Mouse (Mus musculus) embryonic facial prominence, embryonic 15.5 days (tissue): Measurements from ENCODE around the gene Ffar1. TPM values are rescaled to one million over a fixed set of nuclear protein-coding genes. Genes with fewer than 3 reads are reported as not detected.

Experiments used
- ATAC-seq: fragments of 200-750 bp; cut with Nextera tagmentation; 2 replicates; pipeline ENCODE4 v1.8.0; 2017; ENCODE audit warnings: low read depth, moderate TSS enrichment; ENCODE audit not compliant: insufficient number of reproducible peaks, low FRiP score, low TSS enrichment
- H3K27ac ChIP-seq: fragments of 300-500 bp; sonication (generic); replicated peaks from 2 replicates; pipeline ENCODE4 v1.5.1; 2015; ENCODE audit warnings: mild to moderate bottlenecking, inconsistent platforms
- H3K27me3 ChIP-seq: fragments of 300-500 bp; sonication (generic); 2 replicates; pipeline ENCODE4 v1.6.1; 2015; ENCODE audit warnings: inconsistent platforms
- H3K36me3 ChIP-seq: fragments of 300-500 bp; sonication (generic); 2 replicates; pipeline ENCODE4 v1.6.1; 2015; ENCODE audit warnings: mild to moderate bottlenecking, inconsistent platforms
- H3K4me1 ChIP-seq: fragments of 300-500 bp; sonication (generic); 2 replicates; pipeline ENCODE4 v1.6.1; 2015; ENCODE audit warnings: inconsistent platforms
- H3K4me2 ChIP-seq: fragments of 300-500 bp; sonication (generic); replicated peaks from 2 replicates; pipeline ENCODE4 v1.6.1; 2015; ENCODE audit warnings: mild to moderate bottlenecking, inconsistent platforms
- H3K4me3 ChIP-seq: fragments of 300-500 bp; sonication (generic); replicated peaks from 2 replicates; pipeline ENCODE4 v1.5.1; 2015; ENCODE audit warnings: mild to moderate bottlenecking, inconsistent platforms
- H3K9ac ChIP-seq: fragments of 300-500 bp; sonication (generic); 2 replicates; pipeline ENCODE4 v1.6.1; 2015; ENCODE audit warnings: inconsistent platforms
- H3K9me3 ChIP-seq: fragments of 300-500 bp; sonication (generic); replicated peaks from 2 replicates; pipeline ENCODE4 v1.6.1; 2016; ENCODE audit warnings: inconsistent platforms
- WGBS: fragments of 180-500 bp; shearing (Covaris S2); methylation state at CpG from one replicate; pipeline ENCODE4 v1.1.7; 2015; 5-methylcytosine and 5-hydroxymethylcytosine counted together
- polyA plus RNA-seq: library from polyadenylated mRNA; unstranded; fragments of >200 nt; fragmentation: Nextera tagmentation; extraction: Ambion mirVana; gene quantifications from 2 replicates; pipeline ENCODE4 v1.2.1, GENCODE M21; 2015

Gene Ffar1
- polyA plus RNA-seq, 1 experiment from 2014 or later: not detected

- WGBS: 69% methylated on average over 4 of the region's 4 CpGs
- no peaks in the 10 kb centered on the region for H3K36me3 ChIP-seq
- no peaks in the 10 kb centered on the region for H3K4me1 ChIP-seq
- ATAC-seq: no peak
- H3K4me2 ChIP-seq: no peak overlapping the region
- H3K9ac ChIP-seq: no peak overlapping the region
- H3K4me3 ChIP-seq: no peak overlapping the region
- no peak overlapping the region for H3K27ac ChIP-seq
- no peaks in the 10 kb centered on the region for H3K27me3 ChIP-seq
- H3K9me3 ChIP-seq: no peaks in the 10 kb centered on the region
These were observed 25.5 kb upstream of the Ffar1 start for GRCm38 (mm10) chr7:30886852-30887251.

GRCm38 (mm10) chr7:30884047-30884446, 22.7 kb upstream of the Ffar1 start:
- Histone ChIP-seq H3K9ac (no peak overlapping the region), H3K4me3 (no peak overlapping the region), H3K9me3 (no peaks in the 10 kb centered on the region), H3K36me3 (no peaks in the 10 kb centered on the region), H3K27ac (no peak overlapping the region), H3K4me2 (no peak overlapping the region), H3K27me3 (no peaks in the 10 kb centered on the region), H3K4me1 (no peaks in the 10 kb centered on the region)
- ATAC-seq: no peak

- H3K36me3 ChIP-seq: no peaks in the 10 kb centered on the region
- no peak overlapping the region for H3K27ac ChIP-seq
- 75% methylated on average over 3 of the region's 3 CpGs for WGBS
- no peaks in the 10 kb centered on the region for H3K4me1 ChIP-seq
- H3K4me3 ChIP-seq: no peak overlapping the region
- H3K27me3 ChIP-seq: no peaks in the 10 kb centered on the region
- H3K4me2 ChIP-seq: no peak overlapping the region
- H3K9ac ChIP-seq: no peak overlapping the region
- no peaks in the 10 kb centered on the region for H3K9me3 ChIP-seq
- ATAC-seq: no peak
These were observed 20.0 kb upstream of the Ffar1 start for GRCm38 (mm10) chr7:30881367-30881766.

- Histone ChIP-seq H3K36me3 (no peaks in the 10 kb centered on the region), H3K4me3 (no peak within 1 kb of the TSS), H3K4me2 (no peak within 1 kb of the TSS), H3K9ac (no peak within 1 kb of the TSS), H3K27me3 (no peaks in the 10 kb centered on the region), H3K27ac (no peak within 1 kb of the TSS), H3K4me1 (no peaks in the 10 kb centered on the region), H3K9me3 (no peaks in the 10 kb centered on the region)
- ATAC-seq: no peak
- WGBS: 60% methylated on average over 7 of the region's 7 CpGs
These were observed 18.8 kb upstream of the Ffar1 start, which contains the start of gene Cd22 for GRCm38 (mm10) chr7:30880176-30880575. TSS of gene Cd22 (minus strand) at chr7:30880342.

GRCm38 (mm10) chr7:30878950-30879349, 17.6 kb upstream of the Ffar1 start:
- H3K4me1 ChIP-seq: no peaks in the 10 kb centered on the region
- no peak overlapping the region for H3K9ac ChIP-seq
- 77% methylated on average over 6 of the region's 6 CpGs for WGBS

GRCm38 (mm10) chr7:30873083-30873482, 11.7 kb upstream of the Ffar1 start:
- 20% methylated on average over 15 of the region's 15 CpGs for WGBS
- Histone ChIP-seq H3K4me3 (peak overlapping the region; percentile 13; the same call in 1 of the 2 replicates), H3K27ac (no peak overlapping the region), H3K4me1 (no peaks in the 10 kb centered on the region; the same call in 1 of the 2 replicates), H3K36me3 (no peaks in the 10 kb centered on the region), H3K4me2 (peak overlapping the region; percentile 33), H3K9me3 (no peaks in the 10 kb centered on the region), H3K9ac (no peak overlapping the region), H3K27me3 (peaks cover 5% of the 10 kb centered on the region; the same call in 1 of the 2 replicates)
- no peak for ATAC-seq

More at GRCm38 (mm10) chr7:30878950-30879349, 17.6 kb upstream of the Ffar1 start:
- H3K4me2 ChIP-seq: no peak overlapping the region
- H3K36me3 ChIP-seq: no peaks in the 10 kb centered on the region
- no peak for ATAC-seq
- H3K27ac ChIP-seq: no peak overlapping the region
- no peaks in the 10 kb centered on the region; the same call in 1 of the 2 replicates for H3K27me3 ChIP-seq
- no peaks in the 10 kb centered on the region for H3K9me3 ChIP-seq
- H3K4me3 ChIP-seq: no peak overlapping the region

- ATAC-seq: no peak
- H3K27me3 ChIP-seq: no peaks in the 10 kb centered on the region
- no peak overlapping the region for H3K4me3 ChIP-seq
- H3K9ac ChIP-seq: no peak overlapping the region
- no peak overlapping the region for H3K27ac ChIP-seq
- H3K4me1 ChIP-seq: no peaks in the 10 kb centered on the region
- 75% methylated on average over 8 of the region's 8 CpGs for WGBS
- no peaks in the 10 kb centered on the region for H3K9me3 ChIP-seq
- H3K4me2 ChIP-seq: no peak overlapping the region
- H3K36me3 ChIP-seq: no peaks in the 10 kb centered on the region
These were observed 2.0 kb upstream of the Ffar1 start for GRCm38 (mm10) chr7:30863386-30863785.

- H3K27ac ChIP-seq: no peak overlapping the region
- peak overlapping the region; percentile 47 for H3K4me2 ChIP-seq
- 10% methylated on average over 15 of the region's 16 CpGs for WGBS
- H3K4me1 ChIP-seq: no peaks in the 10 kb centered on the region
- no peak overlapping the region for H3K9ac ChIP-seq
- H3K27me3 ChIP-seq: peaks cover 9% of the 10 kb centered on the region; the same call in 1 of the 2 replicates
- ATAC-seq: peak; percentile 44; the same call in 1 of the 2 replicates
- peak overlapping the region; percentile 34 for H3K4me3 ChIP-seq
- H3K36me3 ChIP-seq: no peaks in the 10 kb centered on the region
- H3K9me3 ChIP-seq: no peaks in the 10 kb centered on the region
These were observed 1.5 kb downstream of the Ffar1 start for GRCm38 (mm10) chr7:30859635-30860402.

- Histone ChIP-seq H3K4me2 (no peak overlapping the region), H3K9me3 (no peaks in the 10 kb centered on the region), H3K9ac (no peak overlapping the region), H3K27me3 (peaks cover 12% of the 10 kb centered on the region; the same call in 1 of the 2 replicates), H3K4me1 (no peaks in the 10 kb centered on the region), H3K36me3 (no peaks in the 10 kb centered on the region), H3K27ac (no peak overlapping the region), H3K4me3 (no peak overlapping the region)
- ATAC-seq: peak; percentile 7; the same call in 1 of the 2 replicates
These were observed 2.1 kb downstream of the Ffar1 start for GRCm38 (mm10) chr7:30859290-30859634.

GRCm38 (mm10) chr7:30857746-30858145, 3.6 kb downstream of the Ffar1 start:
- Histone ChIP-seq H3K9me3 (no peaks in the 10 kb centered on the region), H3K4me1 (no peaks in the 10 kb centered on the region)
- 70% methylated on average over 1 of the region's 1 CpGs for WGBS

GRCm38 (mm10) chr7:30856078-30856477, 5.3 kb downstream of the Ffar1 start, which contains the start of gene Ffar3:
TSS of gene Ffar3 (minus strand) at chr7:30856178.
- H3K4me2 ChIP-seq: no peak within 1 kb of the TSS
- H3K9ac ChIP-seq: no peak within 1 kb of the TSS
- no peaks in the 10 kb centered on the region for H3K9me3 ChIP-seq
- H3K4me1 ChIP-seq: no peaks in the 10 kb centered on the region
- no peak within 1 kb of the TSS for H3K27ac ChIP-seq
- no peak within 1 kb of the TSS for H3K4me3 ChIP-seq
- H3K36me3 ChIP-seq: no peaks in the 10 kb centered on the region
- WGBS: 75% methylated on average over 6 of the region's 6 CpGs
- peaks cover 12% of the 10 kb centered on the region; the same call in 1 of the 2 replicates for H3K27me3 ChIP-seq
- no peak for ATAC-seq

More at GRCm38 (mm10) chr7:30857746-30858145, 3.6 kb downstream of the Ffar1 start:
- Histone ChIP-seq H3K27ac (no peak overlapping the region), H3K36me3 (no peaks in the 10 kb centered on the region), H3K27me3 (peaks cover 12% of the 10 kb centered on the region; the same call in 1 of the 2 replicates), H3K4me3 (no peak overlapping the region), H3K9ac (no peak overlapping the region), H3K4me2 (no peak overlapping the region)
- no peak for ATAC-seq
